Mouse (Mus musculus) heart, adult 10 weeks (tissue): Measurements from ENCODE around the gene Zfp322a. TPM values are rescaled to one million over a fixed set of nuclear protein-coding genes. Genes with fewer than 3 reads are reported as not detected.

Experiments
- polyA plus RNA-seq: library from polyadenylated mRNA; stranded (reverse); fragments of 350-450 nt; fragmentation: Illumina TruSeq; extraction: RNeasy Lipid Tissue Mini Kit (QIAGEN cat#74804); gene quantifications from one replicate; pipeline ENCODE4 v1.2.3, GENCODE M21; 2014; ENCODE audit warnings: low read depth, low replicate concordance

Zfp322a gene
- polyA plus RNA-seq = 16.7 TPM

GRCm38 (mm10) chr13:23368583-23369420 is at the start of gene Zfp322a:
TSS of gene Zfp322a (minus strand) at chr13:23369208.

Other genes with a start within 250 kb of the Zfp322a start
- not detected for gene Vmn1r218, start 236.1 kb downstream of the Zfp322a start, polyA plus RNA-seq
- gene Vmn1r219, start 209.9 kb downstream of the Zfp322a start, polyA plus RNA-seq = not detected
- not detected for gene Vmn1r220, start 181.2 kb downstream of the Zfp322a start, polyA plus RNA-seq
- not detected for gene Vmn1r221, start 155.1 kb downstream of the Zfp322a start, polyA plus RNA-seq
- not detected for gene Vmn1r222, start 133.3 kb downstream of the Zfp322a start, polyA plus RNA-seq
- gene Vmn1r223, start 122.1 kb downstream of the Zfp322a start, polyA plus RNA-seq = not detected
- 4.1 TPM for gene Abt1, start 54.7 kb upstream of the Zfp322a start, polyA plus RNA-seq
- gene Btn1a1, start 96.7 kb upstream of the Zfp322a start, polyA plus RNA-seq = not detected
- not detected for gene Btn2a2, start 119.6 kb upstream of the Zfp322a start, polyA plus RNA-seq
- 46.3 TPM for gene Hist1h4h, start 161.8 kb upstream of the Zfp322a start, polyA plus RNA-seq
- gene Hist1h2af, start 164.7 kb upstream of the Zfp322a start, polyA plus RNA-seq = 2.5 TPM
- not detected for gene Hist1h3g, start 166.2 kb upstream of the Zfp322a start, polyA plus RNA-seq
- 0.89 TPM for gene Hist1h2bh, start 174.2 kb upstream of the Zfp322a start, polyA plus RNA-seq
- 0.68 TPM for gene Hist1h3f, start 174.8 kb upstream of the Zfp322a start, polyA plus RNA-seq
- gene Hist1h4f, start 182.4 kb upstream of the Zfp322a start, polyA plus RNA-seq = not detected
- gene Hist1h1d, start 184.1 kb upstream of the Zfp322a start, polyA plus RNA-seq = 0.21 TPM
- gene Hist1h3e, start 193.2 kb upstream of the Zfp322a start, polyA plus RNA-seq = not detected
- not detected for gene Hist1h2ae, start 202.0 kb upstream of the Zfp322a start, polyA plus RNA-seq
- gene Hist1h2bg, start 202.2 kb upstream of the Zfp322a start, polyA plus RNA-seq = not detected
- not detected for gene Hist1h2bf, start 205.0 kb upstream of the Zfp322a start, polyA plus RNA-seq
- gene Hist1h2ad, start 205.2 kb upstream of the Zfp322a start, polyA plus RNA-seq = not detected
- gene Hist1h3d, start 206.6 kb upstream of the Zfp322a start, polyA plus RNA-seq = 0.76 TPM
- gene Hist1h4d, start 212.4 kb upstream of the Zfp322a start, polyA plus RNA-seq = not detected